Mouse (Mus musculus): ENCODE measurements around the gene E2f3.

The E2f3 gene

GRCm38 (mm10) chr13:29979140-29979564 lies 6.7 kb downstream of the E2f3 start:
- no peak for DNase-seq (ENCODE audit: low spot score)

GRCm38 (mm10) chr13:29977358-29977757 lies 8.5 kb downstream of the E2f3 start:
- no peak for DNase-seq (ENCODE audit: low spot score)

DNA sequence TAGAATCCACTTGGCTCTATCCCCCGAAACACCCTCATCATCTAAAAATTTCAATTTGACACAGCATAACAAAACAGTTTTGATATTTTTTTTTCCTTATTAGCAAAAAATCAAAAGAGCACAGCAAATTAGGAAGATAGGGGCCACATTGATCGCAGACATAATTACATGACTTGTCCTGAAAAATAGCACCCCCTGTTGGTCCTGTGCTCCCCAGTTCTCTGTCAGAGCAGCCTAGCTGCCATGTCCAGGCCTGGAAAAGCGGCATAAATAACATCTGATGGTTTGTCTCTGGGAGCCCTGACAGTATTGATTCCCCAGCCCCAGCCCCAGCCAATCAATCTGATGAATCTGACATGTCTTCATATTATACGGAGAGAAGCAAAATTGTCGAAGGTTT lies 11.8 kb downstream of the E2f3 start:
- DNase-seq (ENCODE audit: low spot score), result no peak

DNA sequence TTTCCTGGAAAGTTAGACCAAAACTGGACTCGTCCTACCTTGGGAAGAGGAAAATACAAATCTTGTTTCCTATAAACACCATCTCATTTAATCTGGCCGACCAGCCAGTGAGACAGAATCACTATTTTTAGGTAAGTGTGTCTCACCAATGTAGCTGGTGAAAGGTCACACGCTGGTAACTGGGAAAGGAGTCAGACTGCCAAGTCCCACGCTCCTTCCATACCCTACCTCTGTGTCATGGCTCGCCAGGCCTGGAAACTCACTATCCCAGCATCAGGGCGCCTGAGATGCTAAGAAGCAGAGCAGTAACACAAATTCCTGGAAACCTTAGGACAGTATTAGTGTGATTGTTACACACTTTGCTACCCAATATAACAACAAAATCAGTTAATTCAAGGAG lies 12.3 kb downstream of the E2f3 start:
- no peak for DNase-seq (ENCODE audit: low spot score)

- DNase-seq (ENCODE audit: low spot score), result no peak
Measured at GRCm38 (mm10) chr13:29970333-29970732, 15.5 kb downstream of the E2f3 start.

DNA sequence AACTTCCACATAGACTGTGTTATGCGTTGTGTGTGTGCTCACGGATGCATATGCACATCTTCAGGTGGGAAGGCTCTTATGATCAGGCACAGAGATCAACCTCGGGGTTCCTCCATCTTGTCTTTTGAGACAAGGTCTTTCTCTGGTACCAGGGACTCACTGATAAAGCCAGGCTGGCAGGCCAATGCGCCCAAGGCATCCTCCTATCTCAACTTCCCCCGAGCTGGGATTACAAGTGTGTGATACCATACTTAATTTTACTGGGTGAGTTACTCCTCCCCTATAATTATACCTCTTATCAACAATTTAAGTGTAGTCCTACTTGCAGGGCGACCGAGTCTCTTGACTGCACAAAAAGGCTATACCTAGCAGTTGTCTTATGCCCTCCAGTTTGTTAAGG lies 17.2 kb downstream of the E2f3 start:
- DNase-seq (ENCODE audit: low spot score), result no peak

GRCm38 (mm10) chr13:29967367-29967766 lies 18.5 kb downstream of the E2f3 start:
- no peak for DNase-seq (ENCODE audit: low spot score)

DNA sequence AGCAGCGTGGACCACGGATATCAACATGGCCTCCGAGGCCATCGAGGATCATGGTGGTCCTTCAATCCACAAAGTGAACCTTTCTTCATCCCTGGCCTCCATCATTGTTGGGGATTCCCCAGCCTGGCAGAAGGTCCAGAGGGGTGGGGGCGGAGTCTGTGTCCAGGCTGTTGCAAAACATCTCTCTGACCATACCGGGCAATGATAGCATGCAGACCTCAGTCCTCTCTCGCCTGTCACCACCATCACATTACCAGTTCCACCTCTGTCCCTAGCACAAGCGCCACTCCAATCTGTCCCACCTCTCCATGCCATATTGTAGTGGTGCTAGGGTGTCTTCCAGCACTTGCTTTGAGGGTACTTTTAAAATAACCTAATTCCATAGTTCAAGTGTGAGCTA lies 18.9 kb downstream of the E2f3 start:
- DNase-seq (ENCODE audit: low spot score), result no peak

DNA sequence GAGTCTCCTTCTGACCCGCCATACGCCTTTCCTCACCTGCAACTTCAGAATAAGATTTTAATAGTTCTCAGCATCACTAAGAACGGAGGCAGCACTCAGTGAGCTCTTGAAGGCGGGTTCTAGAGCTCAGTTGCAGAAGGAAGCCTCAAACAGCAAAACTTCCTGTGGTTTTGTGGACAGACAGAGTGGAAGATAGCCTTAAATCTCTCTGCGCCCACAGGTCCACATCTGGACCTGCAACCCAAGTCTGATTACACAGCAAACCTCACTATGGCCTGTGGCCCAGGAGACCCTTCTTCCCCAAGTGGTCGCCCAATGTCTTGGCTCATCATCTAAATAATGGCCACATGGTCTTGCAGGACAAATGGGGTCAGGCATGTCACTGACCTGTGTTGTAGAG lies 21.8 kb downstream of the E2f3 start:
- no peak for DNase-seq (ENCODE audit: low spot score)

DNA sequence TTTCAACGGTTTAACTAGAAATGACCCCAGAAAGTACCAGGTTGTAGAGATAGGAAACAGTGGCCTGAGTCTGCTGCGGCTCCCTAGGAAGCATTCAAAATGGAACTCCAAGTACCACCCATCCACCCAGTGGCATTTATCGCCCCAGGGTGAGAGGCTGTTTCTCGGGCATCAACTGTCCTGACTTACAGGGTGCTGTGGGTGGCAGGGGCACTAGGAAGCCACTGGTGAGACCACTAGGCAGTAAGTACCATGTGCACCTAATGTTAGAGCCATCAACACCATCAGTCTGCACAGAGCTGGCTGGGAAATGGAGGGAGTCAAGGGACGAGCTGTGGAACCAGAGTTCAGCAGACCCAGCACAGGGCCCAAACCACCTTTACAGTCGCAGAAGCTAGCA lies 25.4 kb downstream of the E2f3 start:
- no peak for DNase-seq (ENCODE audit: low spot score)

GRCm38 (mm10) chr13:29957731-29958254 lies 28.1 kb downstream of the E2f3 start:
- DNase-seq (ENCODE audit: low spot score), result no peak

DNA sequence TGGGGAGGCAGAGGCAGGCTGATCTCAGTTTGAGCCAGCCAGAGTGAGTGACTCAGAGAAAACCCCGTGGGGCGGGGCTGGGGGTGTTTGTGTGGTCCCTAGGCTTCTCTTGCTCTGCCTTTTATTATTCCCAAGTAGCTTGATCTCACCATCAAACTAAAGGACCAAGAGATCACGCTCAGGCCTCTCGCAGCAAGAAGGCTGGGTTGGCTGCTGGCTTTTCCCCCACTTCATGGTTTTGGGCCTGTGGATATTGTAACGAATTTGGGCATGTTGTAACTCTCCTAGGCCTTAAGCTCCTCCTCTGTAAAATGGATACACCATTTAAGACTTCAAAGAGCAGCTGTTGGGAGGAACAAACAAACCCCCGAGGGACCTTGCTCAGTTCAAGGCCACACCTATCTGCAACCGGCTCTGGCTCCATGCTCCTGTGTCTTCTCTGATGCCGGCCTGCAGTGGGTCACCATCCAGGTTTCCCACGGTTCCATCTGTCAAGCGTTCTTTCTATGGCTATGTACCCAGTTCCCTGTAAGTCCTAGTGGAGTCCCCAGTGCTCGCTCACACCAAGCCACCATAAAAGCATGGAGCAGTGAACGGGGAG lies 28.9 kb downstream of the E2f3 start:
- DNase-seq (ENCODE audit: low spot score), result no peak

DNA sequence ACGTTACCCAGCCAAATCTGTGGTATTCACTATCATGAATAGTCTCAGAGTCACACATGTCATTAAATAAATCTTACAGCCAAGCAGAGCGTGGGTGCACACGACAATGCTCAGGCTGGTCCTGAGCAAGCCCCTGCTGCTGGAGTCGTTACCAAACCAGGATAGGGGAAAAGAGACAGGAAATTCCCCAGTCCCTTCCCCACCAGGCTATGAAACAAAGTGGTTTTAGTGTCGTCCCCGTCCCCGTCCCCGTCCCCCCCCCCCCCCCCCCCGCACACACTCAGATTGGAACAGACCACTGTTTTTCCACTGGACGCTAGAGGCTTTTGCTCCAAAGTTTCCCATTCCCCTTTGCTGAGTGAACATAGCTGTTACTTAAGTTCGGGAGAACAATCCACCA lies 30.6 kb downstream of the E2f3 start:
- DNase-seq (ENCODE audit: low spot score), result no peak

GRCm38 (mm10) chr13:29954741-29955140 lies 31.1 kb downstream of the E2f3 start:
- DNase-seq (ENCODE audit: low spot score), result no peak

- DNase-seq (ENCODE audit: low spot score), result no peak
Measured at GRCm38 (mm10) chr13:29953417-29954045, 32.3 kb downstream of the E2f3 start.

DNA sequence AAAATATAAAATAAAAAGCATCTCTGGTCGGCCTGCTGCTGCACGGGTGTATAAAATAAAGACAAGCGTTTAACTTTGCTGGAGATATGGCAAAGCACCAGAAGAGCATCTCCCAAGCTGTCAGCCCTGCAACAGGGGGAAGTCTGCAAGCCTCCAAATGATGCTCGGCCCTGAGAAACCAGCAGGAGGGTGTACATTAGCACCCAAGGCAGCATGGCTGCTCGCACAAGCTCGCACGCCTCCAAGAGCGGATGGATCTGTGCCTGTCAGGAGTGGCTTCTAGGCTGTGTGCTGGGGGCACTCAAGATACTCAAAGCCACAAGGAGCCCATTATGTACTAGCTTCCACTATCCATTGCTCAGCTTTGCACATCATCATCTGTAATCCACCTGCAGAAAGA lies 39.8 kb downstream of the E2f3 start:
- no peak for DNase-seq (ENCODE audit: low spot score)

DNA sequence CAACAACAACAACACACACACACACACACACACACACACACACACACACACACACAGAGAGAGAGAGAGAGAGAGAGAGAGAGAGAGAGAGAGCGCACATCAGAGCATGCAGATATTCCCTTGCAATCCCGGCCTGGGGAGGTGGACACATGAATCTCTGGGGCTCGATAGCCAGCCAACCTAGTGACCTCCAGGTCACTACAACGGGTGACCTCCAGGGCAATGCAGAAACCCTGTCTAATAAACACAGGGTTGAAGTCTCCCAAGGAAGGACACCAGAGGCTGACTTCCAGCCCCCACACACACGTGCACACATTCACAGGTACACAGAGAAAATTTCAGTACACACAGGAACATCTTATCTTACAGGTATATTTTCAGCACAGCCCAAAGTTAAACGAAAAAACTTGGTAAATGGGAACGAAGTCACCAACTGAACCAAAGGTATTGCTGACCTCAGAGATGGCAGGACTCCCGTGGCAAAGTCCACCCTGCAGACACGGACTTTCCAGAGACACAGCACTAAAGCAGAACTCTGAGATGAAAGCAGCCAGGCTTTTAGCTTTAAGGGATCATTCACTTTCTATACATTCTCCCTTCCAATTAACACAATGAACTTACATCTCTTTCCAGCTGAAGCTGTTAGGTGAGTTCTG lies 40.8 kb downstream of the E2f3 start:
- DNase-seq (ENCODE audit: low spot score), result no peak

DNA sequence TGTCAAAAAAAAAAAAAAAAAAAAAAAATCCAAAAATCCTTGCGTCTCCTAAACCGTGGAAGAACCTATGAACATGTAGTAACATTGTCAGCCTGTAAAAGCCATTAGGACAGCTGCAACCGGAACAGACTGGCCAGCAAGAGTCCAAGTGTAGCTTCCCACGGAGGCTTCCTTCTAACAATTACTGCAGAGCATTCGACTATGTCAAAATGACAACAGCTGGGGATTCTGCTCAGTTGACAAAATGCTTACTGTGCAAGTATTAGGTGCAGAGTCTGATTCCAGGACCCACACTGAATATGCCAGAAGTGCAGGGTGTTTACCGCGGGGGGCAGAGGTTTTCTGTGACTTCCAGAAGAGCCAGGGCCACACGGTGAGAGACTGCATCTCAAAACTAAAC lies 41.4 kb downstream of the E2f3 start:
- DNase-seq (ENCODE audit: low spot score), result no peak

- no peak for DNase-seq (ENCODE audit: low spot score)
Measured at GRCm38 (mm10) chr13:29943541-29944039, 42.3 kb downstream of the E2f3 start.

DNA sequence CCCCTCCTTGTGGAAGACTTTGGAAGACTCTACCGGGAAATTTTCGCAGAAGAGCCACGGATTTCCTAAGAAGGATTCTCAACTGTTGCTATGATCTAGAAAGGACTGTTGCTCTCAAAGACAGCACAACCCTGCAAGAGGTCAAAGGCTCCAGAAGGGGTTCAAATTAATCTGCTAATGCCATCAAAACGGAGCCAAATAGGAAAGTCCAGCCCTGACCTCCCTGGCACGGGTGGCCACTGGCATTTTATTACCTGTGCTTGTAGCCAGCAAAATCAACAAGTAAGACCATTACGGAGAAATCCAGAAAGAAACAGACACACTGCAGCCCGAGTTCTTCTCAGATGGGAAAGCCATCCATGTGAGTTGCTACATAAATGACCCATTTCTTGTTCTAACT lies 45.8 kb downstream of the E2f3 start:
- no peak for DNase-seq (ENCODE audit: low spot score)

DNA sequence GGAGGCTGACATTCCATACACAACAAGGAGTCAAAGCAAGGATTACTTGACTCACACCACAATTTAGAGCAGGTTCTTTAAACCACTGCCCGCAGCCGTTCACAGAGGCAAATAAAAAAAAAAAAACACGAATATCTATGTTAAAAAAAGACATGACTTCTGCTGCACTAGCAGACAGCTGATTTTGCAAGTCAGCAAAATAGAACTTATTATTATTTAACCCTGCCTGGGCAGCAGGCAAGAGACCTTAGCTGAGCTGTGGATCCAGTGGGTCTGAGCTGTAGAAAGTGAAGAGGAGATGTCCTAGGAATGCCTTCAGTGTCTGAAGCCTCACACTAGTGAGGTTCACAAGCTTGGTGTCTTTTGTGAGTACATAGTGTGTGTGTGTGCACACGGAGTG lies 46.5 kb downstream of the E2f3 start:
- no peak for DNase-seq (ENCODE audit: low spot score)

GRCm38 (mm10) chr13:29938776-29939175 lies 47.1 kb downstream of the E2f3 start:
- no peak for DNase-seq (ENCODE audit: low spot score)

DNA sequence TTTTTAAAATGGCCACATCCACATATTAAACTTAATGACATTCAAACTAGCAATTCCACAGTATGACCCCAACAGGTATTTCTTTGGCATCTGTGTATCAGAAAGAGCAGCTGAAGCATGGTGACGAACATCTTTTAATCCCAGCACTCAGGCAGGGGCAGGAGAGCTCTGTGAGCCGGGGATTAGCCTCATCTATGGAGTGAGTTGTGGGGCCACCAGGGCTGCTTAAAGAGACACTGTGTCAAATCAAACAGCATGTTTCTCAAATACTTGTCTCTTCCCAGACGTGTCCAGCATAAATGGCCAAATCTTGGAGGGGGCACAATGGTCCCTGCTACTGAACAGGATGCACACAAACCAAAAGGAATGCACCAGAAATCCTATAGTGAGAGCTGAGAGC lies 59.7 kb downstream of the E2f3 start:
- DNase-seq (ENCODE audit: low spot score), result no peak
